Mouse (Mus musculus) lung, embryonic 14.5 days (tissue): Measurements from ENCODE around the gene Ncbp2. TPM values are rescaled to one million over a fixed set of nuclear protein-coding genes. Genes with fewer than 3 reads are reported as not detected.

Experiments
- ATAC-seq: fragments of 200-750 bp; cut with Nextera tagmentation; 2 replicates; pipeline ENCODE4 v1.8.0; 2017; ENCODE audit warnings: mild to moderate bottlenecking, moderate TSS enrichment, moderate library complexity; ENCODE audit not compliant: insufficient read depth
- DNase-seq: peaks from one replicate; pipeline ENCODE4 v3.0.0-alpha.2; 2015
- H3K27ac ChIP-seq: fragments of 300-500 bp; sonication (generic); 2 replicates; pipeline ENCODE4 v1.5.1; 2014; ENCODE audit warnings: low read depth, mild to moderate bottlenecking, moderate library complexity
- H3K27me3 ChIP-seq: fragments of 300-500 bp; sonication (generic); 2 replicates; pipeline ENCODE4 v1.6.1; 2014; ENCODE audit warnings: low read length, control low read depth; ENCODE audit not compliant: insufficient read depth
- H3K36me3 ChIP-seq: fragments of 300-500 bp; sonication (generic); 2 replicates; pipeline ENCODE4 v1.6.1; 2014; ENCODE audit warnings: control low read depth; ENCODE audit not compliant: insufficient read depth
- H3K4me1 ChIP-seq: fragments of 300-500 bp; sonication (generic); 2 replicates; pipeline ENCODE4 v1.6.1; 2014; ENCODE audit warnings: antibody characterized with exemption, control low read depth; ENCODE audit not compliant: insufficient read depth
- H3K4me2 ChIP-seq: fragments of 300-500 bp; sonication (generic); 2 replicates; pipeline ENCODE4 v1.6.1; 2014; ENCODE audit warnings: mild to moderate bottlenecking
- H3K4me3 ChIP-seq: fragments of 300-500 bp; sonication (generic); 2 replicates; pipeline ENCODE4 v1.5.1; 2014; ENCODE audit warnings: low read depth, low read length
- H3K9ac ChIP-seq: fragments of 300-500 bp; sonication (generic); 2 replicates; pipeline ENCODE4 v1.6.1; 2014
- H3K9me3 ChIP-seq: fragments of 300-500 bp; sonication (generic); 2 replicates; pipeline ENCODE4 v1.6.1; 2016; ENCODE audit warnings: low read depth, low read length, control low read depth
- CTCF ChIP-seq: IDR thresholded peaks from 2 replicates; pipeline ENCODE4 v1.5.1; 2016; ENCODE audit warnings: antibody characterized with exemption, low read depth
- WGBS: fragments of 180-500 bp; shearing (Covaris S2); extraction: QIAGEN DNeasy Blood & Tissue Kit; methylation state at CpG from one replicate; pipeline ENCODE4 v1.1.7; 2014; 5-methylcytosine and 5-hydroxymethylcytosine counted together
- microRNA-seq: library from miRNA; unstranded; fragments of <30 nt; microRNA quantifications from one replicate; pipeline ENCODE4, GENCODE M21; 2016; ENCODE audit warnings: borderline number of aligned reads
- polyA plus RNA-seq: library from polyadenylated mRNA; unstranded; fragments of >200 nt; fragmentation: Nextera tagmentation; extraction: Ambion mirVana; gene quantifications from 2 replicates; pipeline ENCODE4 v1.2.1, GENCODE M21; 2014

Gene Ncbp2
- polyA plus RNA-seq, 1 experiment from 2014 or later, result 117 TPM

DNA sequence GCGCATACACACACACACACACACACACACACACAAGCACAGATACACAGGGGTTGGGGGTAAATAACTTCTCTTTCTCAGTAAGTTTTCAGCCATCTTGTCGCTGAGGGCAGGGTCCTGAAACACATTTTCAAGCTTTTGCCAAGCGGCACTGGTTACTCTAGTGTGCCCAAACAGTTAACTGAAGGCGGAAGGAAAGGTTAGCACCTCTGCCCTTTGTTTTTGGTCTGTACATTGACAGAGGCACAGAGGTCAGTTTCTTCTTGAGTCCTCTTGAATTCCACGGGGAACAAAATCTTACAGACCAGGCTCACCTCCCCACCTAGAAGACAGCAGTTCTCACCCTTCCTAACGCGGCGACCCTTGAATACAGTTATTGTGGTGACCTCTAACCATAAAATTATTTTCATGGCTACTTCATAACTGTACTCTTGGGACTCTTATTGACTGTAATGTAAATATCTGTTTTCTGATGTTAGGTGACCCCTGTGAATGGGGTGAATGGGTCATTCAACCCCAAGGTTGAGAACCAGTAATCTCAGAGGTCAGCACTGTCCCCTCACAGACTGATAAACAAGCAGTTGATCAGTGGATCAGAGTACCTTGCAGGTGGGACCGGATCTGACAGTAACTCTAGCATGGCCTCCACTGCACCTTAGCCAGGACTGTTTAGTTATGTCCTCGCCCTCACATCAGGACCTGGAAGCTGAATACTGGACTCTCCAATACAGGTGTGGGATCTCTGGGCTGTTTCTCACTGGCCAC, 60.4 kb downstream of the Ncbp2 start:
- H3K9ac ChIP-seq, result no peak overlapping the region
- H3K9me3 ChIP-seq, result no peaks in the 10 kb centered on the region
- H3K4me3 ChIP-seq, result no peak overlapping the region
- no peaks in the 10 kb centered on the region for H3K4me1 ChIP-seq
- 59% methylated on average over 10 of the region's 10 CpGs for WGBS
- no peak for TF ChIP-seq CTCF
- H3K27ac ChIP-seq, result no peak overlapping the region
- no peaks in the 10 kb centered on the region for H3K27me3 ChIP-seq
- ATAC-seq (no peak), DNase-seq (no peak)
- no peak overlapping the region for H3K4me2 ChIP-seq
- H3K36me3 ChIP-seq, result peaks cover 7% of the 10 kb centered on the region; the same call in 1 of the 2 replicates

DNA sequence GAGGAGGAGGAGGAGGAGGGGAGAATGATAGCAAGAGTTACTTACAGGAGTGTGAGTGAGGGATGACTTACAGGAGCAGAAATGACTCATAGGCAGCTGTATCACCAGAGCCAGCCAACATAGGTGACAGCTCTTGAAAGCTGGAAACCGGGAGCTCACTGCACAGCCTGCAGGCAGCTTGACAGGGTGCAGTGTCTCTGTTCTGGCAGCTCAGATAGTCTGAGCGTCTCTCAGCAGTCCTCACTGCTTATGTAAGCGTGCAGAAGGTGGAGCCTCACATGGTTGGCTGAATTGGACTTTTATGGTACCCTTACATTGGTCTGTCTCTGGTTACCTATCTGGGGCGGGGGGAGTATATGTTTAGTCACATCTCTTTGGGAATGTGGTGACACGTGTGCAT, 61.6 kb downstream of the Ncbp2 start:
- WGBS, result 26% methylated on average over 5 of the region's 5 CpGs
- no peak for TF ChIP-seq CTCF
- H3K4me1 ChIP-seq, result no peaks in the 10 kb centered on the region
- no peak overlapping the region for H3K4me2 ChIP-seq
- no peak overlapping the region for H3K4me3 ChIP-seq
- H3K9me3 ChIP-seq, result no peaks in the 10 kb centered on the region
- no peak overlapping the region for H3K27ac ChIP-seq
- ATAC-seq (peak; percentile 31; the same call in 1 of the 2 replicates), DNase-seq (peak; percentile 44)
- H3K9ac ChIP-seq, result no peak overlapping the region
- no peaks in the 10 kb centered on the region for H3K27me3 ChIP-seq
- H3K36me3 ChIP-seq, result peaks cover 10% of the 10 kb centered on the region; the same call in 1 of the 2 replicates

DNA sequence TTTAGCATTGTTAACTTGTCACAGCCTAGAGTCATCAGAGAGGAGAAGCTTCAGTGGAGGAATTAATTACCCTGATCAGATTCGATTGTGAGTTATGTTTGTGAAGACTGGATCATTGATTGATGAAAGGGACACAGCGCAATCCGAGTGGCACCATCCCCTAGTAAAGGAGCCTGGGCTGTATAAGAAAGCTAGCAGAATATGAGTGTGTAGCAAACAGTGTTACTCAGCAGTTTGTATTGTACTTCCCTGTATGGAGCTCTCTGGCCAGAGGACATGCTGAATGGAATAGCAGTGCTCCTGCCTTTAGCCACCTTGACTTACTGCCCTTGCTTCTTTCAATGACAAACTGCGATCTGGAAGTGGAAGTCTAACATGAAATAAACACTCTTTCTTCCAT, 62.0 kb downstream of the Ncbp2 start:
- Histone ChIP-seq H3K27me3 (no peaks in the 10 kb centered on the region), H3K27ac (no peak overlapping the region), H3K36me3 (peaks cover 10% of the 10 kb centered on the region; the same call in 1 of the 2 replicates), H3K9ac (no peak overlapping the region), H3K4me1 (no peaks in the 10 kb centered on the region), H3K4me2 (no peak overlapping the region), H3K4me3 (no peak overlapping the region), H3K9me3 (no peaks in the 10 kb centered on the region)
- TF ChIP-seq CTCF, result no peak
- DNase-seq (no peak), ATAC-seq (no peak)
- WGBS, result 75% methylated on average over 4 of the region's 4 CpGs

Small RNA genes lying within 50 kb of the gene (microRNA-seq; reads per million reads assigned to microRNA genes)
- not detected for gene Gm26269

Other genes with a start within 250 kb of the Ncbp2 start
- gene Meltf, start 69.7 kb upstream of the Ncbp2 start, polyA plus RNA-seq, result 0.08 TPM in 1 of 2 replicates, not detected in the other
- gene Pigz, start 14.7 kb upstream of the Ncbp2 start, polyA plus RNA-seq, result 0.42 and 0.43 TPM in 2 replicates
- gene 0610012G03Rik, start within 50 bp of the Ncbp2 start, polyA plus RNA-seq, result 80.1 and 80.5 TPM in 2 replicates
- gene Senp5, start 54.8 kb downstream of the Ncbp2 start, polyA plus RNA-seq, result 10.5 and 10.9 TPM in 2 replicates
- gene Pak2, start 130.8 kb downstream of the Ncbp2 start, polyA plus RNA-seq, result 38.2 and 39.8 TPM in 2 replicates
- gene Pigx, start 151.2 kb downstream of the Ncbp2 start, polyA plus RNA-seq, result 105 and 111 TPM in 2 replicates
- gene Cep19, start 151.3 kb downstream of the Ncbp2 start, polyA plus RNA-seq, result 29.0 and 33.9 TPM in 2 replicates
- 37.6 and 42.6 TPM in 2 replicates for gene Nrros, start 217.1 kb downstream of the Ncbp2 start, polyA plus RNA-seq
- not detected in 2 replicates for gene Bex6, start 231.3 kb downstream of the Ncbp2 start, polyA plus RNA-seq